Comparison of ENCODE assay signal across 27 mouse cellular contexts in genomic region chr10:116376853-116377252, GRCm38 (mm10).
DNase-seq lines count a peak whose midpoint lies in the region; ATAC-seq and TF ChIP-seq lines count a peak whose summit lies in the region.
"Had no signal": no experiment of that assay in that cellular context is flagged by ENCODE, and none has a peak within 500 bp of the region (broad histone marks: within the 10 kb centered on the region; RNA-seq: fewer than 3 reads in every experiment).

No protein-coding gene starts in this region.

- no peak overlapping the region for H3K9ac ChIP-seq in embryonic facial prominence, embryonic 14.5 days (ENCODE audit: low read depth, low read length)
- no peak overlapping the region for H3K9ac ChIP-seq in lung, embryonic 14.5 days
- H3K9ac ChIP-seq in stomach, embryonic 14.5 days (replicated peaks; ENCODE audit: low read depth, low read length): no peak overlapping the region
- H3K9ac ChIP-seq in stomach, postnatal 0 days (ENCODE audit: low read length): no peak overlapping the region
- H3K9ac ChIP-seq in forebrain, embryonic 13.5 days: no peak overlapping the region
- H3K9ac ChIP-seq: embryonic facial prominence, embryonic 13.5 days; forebrain, postnatal 0 days; heart, embryonic 13.5 days; hindbrain, embryonic 14.5 days had no signal

- TF ChIP-seq EP300 in stomach, postnatal 0 days (optimal IDR thresholded peaks at IDR 0.05): no peak

- 74% methylated on average over 4 of the region's 4 CpGs for WGBS in embryonic facial prominence, embryonic 14.5 days
- 86% methylated on average over 4 of the region's 4 CpGs for WGBS in embryonic facial prominence, embryonic 10.5 days
- WGBS in lung, embryonic 14.5 days: 57% methylated on average over 4 of the region's 4 CpGs
- 65% methylated on average over 4 of the region's 4 CpGs for WGBS in stomach, embryonic 14.5 days
- WGBS in stomach, postnatal 0 days: 45% methylated on average over 4 of the region's 4 CpGs
- WGBS in forebrain, embryonic 13.5 days: 76% methylated on average over 4 of the region's 4 CpGs

- H3K27me3 ChIP-seq in embryonic facial prominence, embryonic 14.5 days (replicated peaks; ENCODE audit: control insufficient read depth, insufficient read depth, low read length): no peaks in the 10 kb centered on the region
- H3K27me3 ChIP-seq in embryonic facial prominence, embryonic 10.5 days (replicated peaks; ENCODE audit: low read depth, poor library complexity, severe bottlenecking): no peaks in the 10 kb centered on the region; the same call in 1 of the 2 replicates
- H3K27me3 ChIP-seq in lung, embryonic 14.5 days (ENCODE audit: insufficient read depth, low read length): no peaks in the 10 kb centered on the region
- no peaks in the 10 kb centered on the region for H3K27me3 ChIP-seq in stomach, embryonic 14.5 days (ENCODE audit: control insufficient read depth, insufficient read depth, low read length)
- no peaks in the 10 kb centered on the region for H3K27me3 ChIP-seq in stomach, postnatal 0 days (ENCODE audit: control insufficient read depth, insufficient read depth, low read length)
- H3K27me3 ChIP-seq in forebrain, embryonic 13.5 days: peaks cover 23% of the 10 kb centered on the region
- H3K27me3 ChIP-seq: embryonic facial prominence, embryonic 13.5 days; heart, embryonic 13.5 days; Patski had no signal

- no peak overlapping the region for H3K27ac ChIP-seq in embryonic facial prominence, embryonic 14.5 days (replicated peaks; ENCODE audit: low read depth, low read length)
- no peak overlapping the region for H3K27ac ChIP-seq in embryonic facial prominence, embryonic 10.5 days (replicated peaks)
- no peak overlapping the region for H3K27ac ChIP-seq in lung, embryonic 14.5 days (ENCODE audit: low read depth)
- no peak overlapping the region for H3K27ac ChIP-seq in stomach, embryonic 14.5 days (ENCODE audit: low read length)
- no peak overlapping the region for H3K27ac ChIP-seq in stomach, postnatal 0 days (replicated peaks)
- no peak overlapping the region for H3K27ac ChIP-seq in forebrain, embryonic 13.5 days
- H3K27ac ChIP-seq: embryonic facial prominence, embryonic 13.5 days; forebrain, embryonic 10.5 days; gastrocnemius, adult 2 months; heart, embryonic 10.5 days; heart, embryonic 13.5 days; hindbrain, embryonic 14.5 days; hindbrain, postnatal 0 days had no signal

- TF ChIP-seq CTCF in lung, embryonic 14.5 days (IDR thresholded peaks at IDR 0.05; ENCODE audit: low read depth): no peak
- no peak for TF ChIP-seq CTCF in stomach, postnatal 0 days (IDR thresholded peaks at IDR 0.05; ENCODE audit: low read depth)

- H3K4me1 ChIP-seq in embryonic facial prominence, embryonic 14.5 days (ENCODE audit: control insufficient read depth, insufficient read depth, low read length): no peaks in the 10 kb centered on the region
- H3K4me1 ChIP-seq in embryonic facial prominence, embryonic 10.5 days: no peaks in the 10 kb centered on the region
- H3K4me1 ChIP-seq in lung, embryonic 14.5 days (ENCODE audit: insufficient read depth): no peaks in the 10 kb centered on the region
- no peaks in the 10 kb centered on the region for H3K4me1 ChIP-seq in stomach, embryonic 14.5 days (ENCODE audit: control insufficient read depth, insufficient read depth, low read length)
- H3K4me1 ChIP-seq in stomach, postnatal 0 days (replicated peaks; ENCODE audit: control insufficient read depth, insufficient read depth): no peaks in the 10 kb centered on the region
- no peaks in the 10 kb centered on the region; the same call in 1 of the 2 replicates for H3K4me1 ChIP-seq in forebrain, embryonic 13.5 days
- H3K4me1 ChIP-seq: embryonic facial prominence, embryonic 13.5 days; forebrain, embryonic 10.5 days; heart, embryonic 13.5 days had no signal

- H3K4me3 ChIP-seq in embryonic facial prominence, embryonic 14.5 days (ENCODE audit: low read depth, low read length): no peak overlapping the region
- no peak overlapping the region for H3K4me3 ChIP-seq in embryonic facial prominence, embryonic 10.5 days
- H3K4me3 ChIP-seq in lung, embryonic 14.5 days (ENCODE audit: low read depth, low read length): no peak overlapping the region
- no peak overlapping the region for H3K4me3 ChIP-seq in stomach, embryonic 14.5 days (ENCODE audit: low read depth, low read length)
- no peak overlapping the region for H3K4me3 ChIP-seq in stomach, postnatal 0 days (ENCODE audit: low read depth, low read length)
- H3K4me3 ChIP-seq in forebrain, embryonic 13.5 days: no peak overlapping the region
- H3K4me3 ChIP-seq: embryonic facial prominence, embryonic 13.5 days; forebrain, embryonic 10.5 days; gastrocnemius, adult 2 months; heart, embryonic 10.5 days; heart, embryonic 13.5 days had no signal

- DNase-seq in embryonic facial prominence, embryonic 14.5 days (ENCODE audit: low spot score): peak; percentile 17
- no peak for DNase-seq in embryonic facial prominence, embryonic 10.5 days (ENCODE audit: low spot score)
- DNase-seq in lung, embryonic 14.5 days: peak; percentile 64
- DNase-seq in lung, adult 18-20 months: no peak
- DNase-seq in stomach, postnatal 0 days (ENCODE audit: low spot score): no peak
- DNase-seq: adrenal gland, adult 2 months; adrenal gland, postnatal 14 days; cerebellum, adult 11 months; cerebellum, adult 2 months; cerebellum, adult 9-11 months; cerebellum, postnatal 25 days; forebrain, postnatal 0 days; gastrocnemius, adult 2 months; gastrocnemius, postnatal 14 days; heart, adult 18-20 months; heart, postnatal 14 days; heart, postnatal 4 days had no signal

- no peak overlapping the region for H3K4me2 ChIP-seq in embryonic facial prominence, embryonic 14.5 days (ENCODE audit: low read depth, low read length)
- no peak overlapping the region for H3K4me2 ChIP-seq in lung, embryonic 14.5 days
- no peak overlapping the region for H3K4me2 ChIP-seq in stomach, embryonic 14.5 days (replicated peaks; ENCODE audit: low read depth, low read length)
- no peak overlapping the region for H3K4me2 ChIP-seq in stomach, postnatal 0 days (replicated peaks; ENCODE audit: low read depth)
- no peak overlapping the region for H3K4me2 ChIP-seq in forebrain, embryonic 13.5 days
- H3K4me2 ChIP-seq: embryonic facial prominence, embryonic 13.5 days; heart, embryonic 13.5 days; hindbrain, embryonic 14.5 days had no signal

- no peak for ATAC-seq in embryonic facial prominence, embryonic 14.5 days (ENCODE audit: low read depth)
- no peak for ATAC-seq in lung, embryonic 14.5 days (ENCODE audit: insufficient read depth)
- ATAC-seq in stomach, embryonic 14.5 days (ENCODE audit: insufficient number of reproducible peaks, insufficient read depth, low FRiP score, low read depth): 0 out of 2 replicates have a peak, but pooled peaks have one; percentile 23
- no peak for ATAC-seq in stomach, postnatal 0 days (ENCODE audit: low FRiP score, low TSS enrichment)
- no peak for ATAC-seq in forebrain, embryonic 13.5 days
- ATAC-seq: forebrain, embryonic 14.5 days; forebrain, postnatal 0 days; hindbrain, postnatal 0 days; Patski had no signal

- H3K9me3 ChIP-seq in embryonic facial prominence, embryonic 14.5 days (ENCODE audit: control insufficient read depth, low read length): no peaks in the 10 kb centered on the region
- no peaks in the 10 kb centered on the region for H3K9me3 ChIP-seq in embryonic facial prominence, embryonic 10.5 days
- H3K9me3 ChIP-seq in lung, embryonic 14.5 days (ENCODE audit: low read depth, low read length): no peaks in the 10 kb centered on the region
- no peaks in the 10 kb centered on the region for H3K9me3 ChIP-seq in stomach, embryonic 14.5 days (ENCODE audit: control insufficient read depth, low read depth, low read length)
- H3K9me3 ChIP-seq in stomach, postnatal 0 days (ENCODE audit: control insufficient read depth, low read length): no peaks in the 10 kb centered on the region
- no peaks in the 10 kb centered on the region for H3K9me3 ChIP-seq in forebrain, embryonic 13.5 days (replicated peaks)
- H3K9me3 ChIP-seq: embryonic facial prominence, embryonic 13.5 days; forebrain, embryonic 10.5 days; heart, embryonic 10.5 days; heart, embryonic 13.5 days had no signal

- no peaks in the 10 kb centered on the region for H3K36me3 ChIP-seq in embryonic facial prominence, embryonic 14.5 days (ENCODE audit: control insufficient read depth, insufficient read depth, low read length)
- H3K36me3 ChIP-seq in embryonic facial prominence, embryonic 10.5 days (replicated peaks): no peaks in the 10 kb centered on the region
- H3K36me3 ChIP-seq in lung, embryonic 14.5 days (ENCODE audit: insufficient read depth): no peaks in the 10 kb centered on the region
- H3K36me3 ChIP-seq in stomach, embryonic 14.5 days (ENCODE audit: control insufficient read depth, insufficient read depth, low read length): no peaks in the 10 kb centered on the region
- no peaks in the 10 kb centered on the region for H3K36me3 ChIP-seq in stomach, postnatal 0 days (ENCODE audit: control insufficient read depth, insufficient read depth, low read length)
- no peaks in the 10 kb centered on the region for H3K36me3 ChIP-seq in forebrain, embryonic 13.5 days (ENCODE audit: poor library complexity, severe bottlenecking)
- H3K36me3 ChIP-seq: embryonic facial prominence, embryonic 13.5 days; forebrain, embryonic 10.5 days had no signal

Comparison
In these comparisons a context has a peak if more than half of its experiments do, and no peak if none do; other contexts are left out.
1. DNase-seq: peak in embryonic facial prominence, embryonic 14.5 days (single experiment) and lung, embryonic 14.5 days (single experiment); none in embryonic facial prominence, embryonic 10.5 days (single experiment), lung, adult 18-20 months (0 of 2) and stomach, postnatal 0 days (single experiment).